ENCODE assay signal across 11 mouse cellular contexts in the genomic region with DNA sequence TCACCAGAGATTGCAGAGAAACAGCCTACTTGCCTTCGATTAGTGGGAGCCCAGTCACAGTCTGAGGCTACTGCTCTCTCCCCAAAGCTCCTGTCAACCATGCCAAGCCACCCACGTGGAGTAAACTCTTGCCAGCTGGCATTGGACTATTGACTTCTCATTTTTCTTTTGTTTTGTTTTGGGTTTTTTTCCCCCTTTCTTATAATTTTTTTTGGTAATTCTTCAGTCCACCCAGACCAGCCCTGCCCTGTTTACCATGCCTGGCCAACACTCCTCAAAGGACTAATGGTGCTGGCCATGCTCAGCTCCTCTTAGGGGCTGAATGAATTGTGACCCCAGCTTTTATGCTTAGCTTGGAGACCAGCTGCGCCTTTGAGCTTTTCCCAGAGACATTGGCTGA. TPM values are rescaled to one million over a fixed set of nuclear protein-coding genes. Genes with fewer than 3 reads are reported as not detected.
A peak's percentile ranks its signal among the peaks of the same experiment; 100 is the strongest.
DNase-seq lines count a peak whose midpoint lies in the region; ATAC-seq and TF ChIP-seq lines count a peak whose summit lies in the region.
"Had no signal": no experiment of that assay in that cellular context is flagged by ENCODE, and none has a peak within 500 bp of the region (broad histone marks: within the 10 kb centered on the region; RNA-seq: fewer than 3 reads in every experiment).

No protein-coding gene starts in this region.

- no peak overlapping the region for H3K27ac ChIP-seq in forebrain, postnatal 0 days (ENCODE audit: low read depth, low read length)
- no peak overlapping the region for H3K27ac ChIP-seq in midbrain, postnatal 0 days (ENCODE audit: low read depth, low read length)
- H3K27ac ChIP-seq: liver, embryonic 13.5 days had no signal

- WGBS in forebrain, postnatal 0 days: 30% methylated on average over 3 of the region's 3 CpGs
- WGBS in midbrain, postnatal 0 days: 69% methylated on average over 3 of the region's 3 CpGs
- 62% methylated on average over 3 of the region's 3 CpGs for WGBS in lung, adult 2 months

- no peaks in the 10 kb centered on the region; the same call in 1 of the 2 replicates for H3K4me1 ChIP-seq in forebrain, postnatal 0 days (ENCODE audit: insufficient read depth)
- H3K4me1 ChIP-seq in midbrain, postnatal 0 days (ENCODE audit: insufficient read depth, low read length): no peaks in the 10 kb centered on the region
- no peaks in the 10 kb centered on the region for H3K4me1 ChIP-seq in lung, adult 2 months (ENCODE audit: control insufficient read depth, insufficient read depth, low read length)
- H3K4me1 ChIP-seq: liver, embryonic 13.5 days had no signal

- no peak for TF ChIP-seq CTCF in forebrain, postnatal 0 days (IDR thresholded peaks at IDR 0.05; ENCODE audit: low read depth)
- no peak for TF ChIP-seq CTCF in midbrain, postnatal 0 days (IDR thresholded peaks at IDR 0.05)
- TF ChIP-seq CTCF in lung, adult 2 months (IDR thresholded peaks at IDR 0.05; ENCODE audit: insufficient read depth, low read length): no peak

- no peaks in the 10 kb centered on the region for H3K27me3 ChIP-seq in forebrain, postnatal 0 days (ENCODE audit: insufficient read depth, low read length)
- no peaks in the 10 kb centered on the region for H3K27me3 ChIP-seq in midbrain, postnatal 0 days (ENCODE audit: insufficient read depth, low read length)
- H3K27me3 ChIP-seq: liver, embryonic 13.5 days had no signal

- peak; percentile 17 for DNase-seq in gastrocnemius, postnatal 14 days
- DNase-seq in gastrocnemius, adult 18-20 months (ENCODE audit: low spot score): no peak
- DNase-seq in forebrain, postnatal 0 days: peak; percentile 58
- peak; percentile 84 for DNase-seq in midbrain, postnatal 0 days (ENCODE audit: low spot score)
- DNase-seq in kidney, postnatal 10 days: no peak
- DNase-seq in lung, adult 2 months: no peak
- DNase-seq: liver, embryonic 13.5 days; thymus, postnatal 4 days had no signal

- H3K9me3 ChIP-seq in forebrain, postnatal 0 days (ENCODE audit: low read length): no peaks in the 10 kb centered on the region
- H3K9me3 ChIP-seq in midbrain, postnatal 0 days (ENCODE audit: low read length): no peaks in the 10 kb centered on the region

- intact Hi-C loops in gastrocnemius, postnatal 14 days (cut with DNase I; ENCODE audit: low total_unique reads): no loop called here

- H3K36me3 ChIP-seq in forebrain, postnatal 0 days (ENCODE audit: insufficient read depth): no peaks in the 10 kb centered on the region
- no peaks in the 10 kb centered on the region for H3K36me3 ChIP-seq in midbrain, postnatal 0 days (ENCODE audit: insufficient read depth, low read length)
- H3K36me3 ChIP-seq: liver, embryonic 13.5 days had no signal

- TF ChIP-seq POLR2A in lung, adult 2 months (IDR thresholded peaks at IDR 0.05; ENCODE audit: borderline replicate concordance, extremely low read depth, low read depth, low read length): no peak

- H3K9ac ChIP-seq in forebrain, postnatal 0 days: no peak overlapping the region
- H3K9ac ChIP-seq in midbrain, postnatal 0 days (replicated peaks; ENCODE audit: low read length, poor library complexity, severe bottlenecking): no peak overlapping the region
- H3K9ac ChIP-seq: liver, embryonic 13.5 days had no signal

- no peak overlapping the region for H3K4me2 ChIP-seq in forebrain, postnatal 0 days (ENCODE audit: low read depth)
- H3K4me2 ChIP-seq in midbrain, postnatal 0 days (ENCODE audit: low read depth, low read length, poor library complexity, severe bottlenecking): no peak overlapping the region
- H3K4me2 ChIP-seq: liver, embryonic 13.5 days had no signal

- ATAC-seq in cerebellum, adult (ENCODE audit: insufficient number of reproducible peaks, low FRiP score, low TSS enrichment): peak; percentile 88
- peak; percentile 71 for ATAC-seq in forebrain, postnatal 0 days
- peak; percentile 83 for ATAC-seq in midbrain, postnatal 0 days (ENCODE audit: low FRiP score)
- no peak for ATAC-seq in megakaryocyte progenitor cell, adult 5-6 weeks (replicated peaks; ENCODE audit: poor library complexity)
- ATAC-seq: CD4-positive, CD25-positive, alpha-beta regulatory T cell, adult 4 months had no signal

- H3K4me3 ChIP-seq in forebrain, postnatal 0 days (ENCODE audit: low read depth, low read length): no peak overlapping the region
- no peak overlapping the region for H3K4me3 ChIP-seq in midbrain, postnatal 0 days (ENCODE audit: low read depth, low read length)
- H3K4me3 ChIP-seq in lung, adult 2 months (replicated peaks; ENCODE audit: extremely low read depth, low read depth, low read length): no peak overlapping the region
- H3K4me3 ChIP-seq: liver, embryonic 13.5 days had no signal

RNA-seq across cellular contexts. Expression of gene Lrrn1, which starts 27.4 kb away (rescaled TPM):
- total RNA-seq in gastrocnemius, postnatal 14 days (2021): 10 to 100 TPM; 15.0 to 23.6 TPM
- 1 to 10 TPM; 6.0 to 6.9 TPM for total RNA-seq in gastrocnemius, adult 18-20 months (2021)
- 29.8 and 41.5 TPM in 2 replicates for total RNA-seq in forebrain, postnatal 0 days (2014; rRNA removed)
- polyA plus RNA-seq in forebrain, postnatal 0 days (2015; fragmentation: Nextera tagmentation; extraction: Ambion mirVana): 25.1 and 32.1 TPM in 2 replicates
- 63.7 and 64.6 TPM in 2 replicates for total RNA-seq in midbrain, postnatal 0 days (2014; rRNA removed)
- polyA plus RNA-seq in midbrain, postnatal 0 days (2015; fragmentation: Nextera tagmentation; extraction: Ambion mirVana): 46.9 and 50.6 TPM in 2 replicates
- polyA plus RNA-seq in lung, adult 2 months (2012; rRNA removed): 0.18 and 2.1 TPM in 2 replicates
- not detected in 2 replicates for total RNA-seq in megakaryocyte progenitor cell, adult 5-6 weeks (2015)
- not detected in 2 replicates for total RNA-seq in megakaryocyte progenitor cell, adult 5-6 weeks (2017)
- polyA plus RNA-seq: CD4-positive, CD25-positive, alpha-beta regulatory T cell, adult 4 months had no signal

Comparison
In these comparisons a context has a peak if more than half of its experiments do, and no peak if none do; other contexts are left out.
1. DNase-seq: peak in gastrocnemius, postnatal 14 days (single experiment), forebrain, postnatal 0 days (single experiment) and midbrain, postnatal 0 days (single experiment); none in gastrocnemius, adult 18-20 months (single experiment), kidney, postnatal 10 days (single experiment) and lung, adult 2 months (single experiment).
2. RNA of gene Lrrn1, which starts 27.4 kb away (total RNA-seq): 63.7 to 64.6 TPM in midbrain, postnatal 0 days, 29.8 to 41.5 TPM in forebrain, postnatal 0 days, 15.0 to 23.6 TPM in gastrocnemius, postnatal 14 days and 6.0 to 6.9 TPM in gastrocnemius, adult 18-20 months; not detected in megakaryocyte progenitor cell, adult 5-6 weeks; every median in the first group is over 4 times any median in the second.